Mouse (Mus musculus): ENCODE results near the gene Mogs. TPM values are rescaled to one million over a fixed set of nuclear protein-coding genes. Genes with fewer than 3 reads are reported as not detected.
A peak's percentile ranks its signal among the peaks of the same experiment; 100 is the strongest.

Gene Mogs
- polyA plus RNA-seq, 1 experiment from 2014 or later, result 21.4 TPM

GRCm38 (mm10) chr6:83098411-83098810 is 16.9 kb upstream of the Mogs start:
- no peak for ATAC-seq

GRCm38 (mm10) chr6:83101316-83101687 is 14.0 kb upstream of the Mogs start, which contains the start of the genes Ccdc142 and Gm42688:
Ccdc142 (plus strand) TSS chr6:83101601.
Gm42688 (plus strand) TSS chr6:83101617.
- H3K27ac ChIP-seq (ENCODE audit: low read depth), result peak within 1 kb of the TSS; percentile 85
- H3K4me1 ChIP-seq (ENCODE audit: insufficient read depth), result peaks cover 23% of the 10 kb centered on the region
- H3K9me3 ChIP-seq (ENCODE audit: low read length), result no peaks in the 10 kb centered on the region
- ATAC-seq, result peak; percentile 90
- TF ChIP-seq CTCF (IDR thresholded peaks at IDR 0.05; ENCODE audit: low read depth), result peak; percentile 92
- TF ChIP-seq EP300 (IDR thresholded peaks at IDR 0.05; ENCODE audit: low read depth), result no peak
- peak within 1 kb of the TSS; percentile 76 for H3K4me3 ChIP-seq (ENCODE audit: low read depth, low read length)
- under 1% methylated on average over 25 of the region's 25 CpGs for WGBS (ENCODE audit: insufficient replicate concordance)
- DNase-seq, result peak; percentile 87
- H3K4me2 ChIP-seq (ENCODE audit: low read depth, low read length), result peak within 1 kb of the TSS; percentile 100
- no peaks in the 10 kb centered on the region for H3K36me3 ChIP-seq (replicated peaks; ENCODE audit: insufficient read depth, low read length)
- peak within 1 kb of the TSS; percentile 76 for H3K9ac ChIP-seq (replicated peaks)
- no peaks in the 10 kb centered on the region for H3K27me3 ChIP-seq (ENCODE audit: insufficient read depth, low read length)

More at GRCm38 (mm10) chr6:83098411-83098810, 16.9 kb upstream of the Mogs start:
- no peak overlapping the region for H3K4me3 ChIP-seq (ENCODE audit: low read depth, low read length)
- TF ChIP-seq EP300 (IDR thresholded peaks at IDR 0.05; ENCODE audit: low read depth) (no peak), CTCF (IDR thresholded peaks at IDR 0.05; ENCODE audit: low read depth) (no peak)
- DNase-seq, result no peak
- H3K4me1 ChIP-seq (ENCODE audit: insufficient read depth), result peaks cover 21% of the 10 kb centered on the region
- no peak overlapping the region for H3K27ac ChIP-seq (ENCODE audit: low read depth)
- no peaks in the 10 kb centered on the region for H3K36me3 ChIP-seq (replicated peaks; ENCODE audit: insufficient read depth, low read length)
- no peaks in the 10 kb centered on the region for H3K27me3 ChIP-seq (ENCODE audit: insufficient read depth, low read length)
- 78% methylated on average over 2 of the region's 2 CpGs for WGBS (ENCODE audit: insufficient replicate concordance)
- no peak overlapping the region for H3K4me2 ChIP-seq (ENCODE audit: low read depth, low read length)
- no peak overlapping the region for H3K9ac ChIP-seq (replicated peaks)
- no peaks in the 10 kb centered on the region for H3K9me3 ChIP-seq (ENCODE audit: low read length)

- Histone ChIP-seq H3K4me3 (ENCODE audit: low read depth, low read length) (peak overlapping the region; percentile 76), H3K4me2 (ENCODE audit: low read depth, low read length) (peak overlapping the region; percentile 100), H3K36me3 (replicated peaks; ENCODE audit: insufficient read depth, low read length) (0 out of 2 replicates have a peak, but pooled peaks cover 5% of the 10 kb centered on the region), H3K27me3 (ENCODE audit: insufficient read depth, low read length) (no peaks in the 10 kb centered on the region), H3K9me3 (ENCODE audit: low read length) (no peaks in the 10 kb centered on the region), H3K27ac (ENCODE audit: low read depth) (peak overlapping the region; percentile 85), H3K9ac (replicated peaks) (peak overlapping the region; percentile 76), H3K4me1 (ENCODE audit: insufficient read depth) (peaks cover 23% of the 10 kb centered on the region)
- TF ChIP-seq CTCF (IDR thresholded peaks at IDR 0.05; ENCODE audit: low read depth) (peak; percentile 71), EP300 (IDR thresholded peaks at IDR 0.05; ENCODE audit: low read depth) (no peak)
- ATAC-seq (peak; percentile 85), DNase-seq (peak; percentile 78)
- 1% methylated on average over 50 of the region's 74 CpGs for WGBS (ENCODE audit: insufficient replicate concordance)
Observed at GRCm38 (mm10) chr6:83101688-83102556, 13.4 kb upstream of the Mogs start.

- 47% methylated on average over 11 of the region's 11 CpGs for WGBS (ENCODE audit: insufficient replicate concordance)
- DNase-seq (no peak), ATAC-seq (no peak)
- Histone ChIP-seq H3K27ac (ENCODE audit: low read depth) (no peak overlapping the region), H3K4me2 (ENCODE audit: low read depth, low read length) (peak overlapping the region; percentile 100; the same call in 1 of the 2 replicates), H3K9me3 (ENCODE audit: low read length) (no peaks in the 10 kb centered on the region), H3K36me3 (replicated peaks; ENCODE audit: insufficient read depth, low read length) (peaks cover 9% of the 10 kb centered on the region; the same call in 1 of the 2 replicates), H3K9ac (replicated peaks) (no peak overlapping the region), H3K27me3 (ENCODE audit: insufficient read depth, low read length) (no peaks in the 10 kb centered on the region), H3K4me1 (ENCODE audit: insufficient read depth) (peaks cover 29% of the 10 kb centered on the region), H3K4me3 (ENCODE audit: low read depth, low read length) (no peak overlapping the region)
- TF ChIP-seq EP300 (IDR thresholded peaks at IDR 0.05; ENCODE audit: low read depth), result no peak
- no peak for TF ChIP-seq CTCF (IDR thresholded peaks at IDR 0.05; ENCODE audit: low read depth)
Observed at GRCm38 (mm10) chr6:83103130-83103650, 12.1 kb upstream of the Mogs start.

GRCm38 (mm10) chr6:83104158-83104557 is 11.1 kb upstream of the Mogs start:
- TF ChIP-seq EP300 (IDR thresholded peaks at IDR 0.05; ENCODE audit: low read depth) (no peak), CTCF (IDR thresholded peaks at IDR 0.05; ENCODE audit: low read depth) (no peak)
- H3K4me3 ChIP-seq (ENCODE audit: low read depth, low read length), result no peak overlapping the region
- no peaks in the 10 kb centered on the region for H3K9me3 ChIP-seq (ENCODE audit: low read length)
- no peaks in the 10 kb centered on the region for H3K27me3 ChIP-seq (ENCODE audit: insufficient read depth, low read length)
- H3K4me2 ChIP-seq (ENCODE audit: low read depth, low read length), result no peak overlapping the region
- no peak for ATAC-seq
- peaks cover 9% of the 10 kb centered on the region; the same call in 1 of the 2 replicates for H3K36me3 ChIP-seq (replicated peaks; ENCODE audit: insufficient read depth, low read length)
- no peak overlapping the region for H3K9ac ChIP-seq (replicated peaks)
- no peak for DNase-seq
- H3K4me1 ChIP-seq (ENCODE audit: insufficient read depth), result peaks cover 32% of the 10 kb centered on the region
- 89% methylated on average over 4 of the region's 4 CpGs for WGBS (ENCODE audit: insufficient replicate concordance)
- H3K27ac ChIP-seq (ENCODE audit: low read depth), result no peak overlapping the region

Measured in liver, postnatal 0 days (tissue).